Mouse (Mus musculus) CH12.LX (cell line): ENCODE measurements around the gene Sec22c.

ENCODE experiments used
- CTCF ChIP-seq, 2 experiments: IDR thresholded peaks in 1 of 2; conservative IDR thresholded peaks in 1 of 2; 2 replicates each; pipeline ENCODE4 v1.5.1; 2011 to 2012; ENCODE audit warnings: low read depth in 2 of 2, low read length in 2 of 2, improper control_type of control experiment in 1 of 2, inconsistent platforms in 1 of 2, mild to moderate bottlenecking in 1 of 2, moderate library complexity in 1 of 2
- ELF1 ChIP-seq: IDR thresholded peaks from 2 replicates; pipeline ENCODE4 v1.6.1; 2014; ENCODE audit warnings: low read depth, mild to moderate bottlenecking, inconsistent platforms, low read length, improper control_type of control experiment
- EP300 ChIP-seq: IDR thresholded peaks from 2 replicates; pipeline ENCODE4 v1.6.1; 2011; ENCODE audit warnings: low read length, improper control_type of control experiment
- MAZ ChIP-seq: IDR thresholded peaks from 2 replicates; pipeline ENCODE4 v1.6.1; 2012; ENCODE audit warnings: low read depth, mild to moderate bottlenecking, inconsistent platforms, low read length, improper control_type of control experiment, moderate library complexity
- MEF2A ChIP-seq: IDR thresholded peaks from 2 replicates; pipeline ENCODE4 v1.6.1; 2014; ENCODE audit warnings: low read depth, mild to moderate bottlenecking, inconsistent platforms, low read length, improper control_type of control experiment, borderline replicate concordance
- POLR2A ChIP-seq: IDR thresholded peaks from 2 replicates; pipeline ENCODE4 v1.6.1; 2011; ENCODE audit warnings: low read depth, mild to moderate bottlenecking, improper control_type of control experiment, low read length
- POLR2AphosphoS2 ChIP-seq: IDR thresholded peaks from 2 replicates; pipeline ENCODE4 v1.6.1; 2011; ENCODE audit warnings: low read depth, low read length, improper control_type of control experiment
- SMC3 ChIP-seq: IDR thresholded peaks from 2 replicates; pipeline ENCODE4 v1.6.1; 2011; ENCODE audit warnings: low read depth, low read length, improper control_type of control experiment
- USF1 ChIP-seq: IDR thresholded peaks from 2 replicates; pipeline ENCODE4 v1.6.1; 2014; ENCODE audit warnings: low read depth, mild to moderate bottlenecking, inconsistent platforms, low read length, improper control_type of control experiment
- USF2 ChIP-seq: conservative IDR thresholded peaks from 2 replicates; pipeline ENCODE4 v1.6.1; 2011; ENCODE audit warnings: low read depth, low read length, improper control_type of control experiment
- ZMIZ1 ChIP-seq: IDR thresholded peaks from 2 replicates; pipeline ENCODE4 v1.6.1; 2012; ENCODE audit warnings: low read depth, mild to moderate bottlenecking, inconsistent platforms, low read length, improper control_type of control experiment

- TF ChIP-seq SMC3 (no peak), POLR2A (no peak), POLR2AphosphoS2 (no peak), ELF1 (no peak), CTCF (conservative IDR thresholded peaks at IDR 0.05 in 1 of 2, IDR thresholded peaks at IDR 0.05 in 1 of 2; ENCODE audit: low read depth in 2 of 2, low read length in 2 of 2) (no peak), MEF2A (no peak), MAZ (no peak), EP300 (no peak), USF1 (no peak), USF2 (no peak), ZMIZ1 (no peak)
Observed at GRCm38 (mm10) chr9:121641235-121641915, 63.9 kb downstream of the Sec22c start.
